Mouse (Mus musculus): ENCODE results near the gene Rnf4. TPM values are rescaled to one million over a fixed set of nuclear protein-coding genes. Genes with fewer than 3 reads are reported as not detected.

Gene Rnf4
- polyA plus RNA-seq, 1 experiment from 2014 or later = 68.5 TPM

GRCm38 (mm10) chr5:34334081-34334480, 2.0 kb upstream of the Rnf4 start:
- Histone ChIP-seq H3K27ac (ENCODE audit: low read length) (no peak overlapping the region), H3K4me1 (ENCODE audit: insufficient read depth, low read depth, low read length) (peaks cover 6% of the 10 kb centered on the region; the same call in 1 of the 2 replicates), H3K4me2 (replicated peaks; ENCODE audit: low read depth, low read length) (no peak overlapping the region), H3K36me3 (ENCODE audit: insufficient read depth, low read length) (no peaks in the 10 kb centered on the region), H3K9me3 (ENCODE audit: low read length) (no peaks in the 10 kb centered on the region), H3K4me3 (ENCODE audit: low read depth, low read length) (no peak overlapping the region), H3K27me3 (replicated peaks; ENCODE audit: insufficient read depth, low read length) (no peaks in the 10 kb centered on the region), H3K9ac (replicated peaks; ENCODE audit: low read depth) (no peak overlapping the region)
- ATAC-seq = no peak
- 100% methylated on average over 1 of the region's 1 CpGs for WGBS
- no peak for DNase-seq (ENCODE audit: low spot score)
- no peak for TF ChIP-seq CTCF (IDR thresholded peaks at IDR 0.05)
- TF ChIP-seq EP300 (IDR thresholded peaks at IDR 0.05) = no peak

- ATAC-seq (peak; percentile 44), DNase-seq (ENCODE audit: low spot score) (peak; percentile 60)
- Histone ChIP-seq H3K4me2 (replicated peaks; ENCODE audit: low read depth, low read length) (peak overlapping the region; percentile 82), H3K4me3 (ENCODE audit: low read depth, low read length) (peak overlapping the region; percentile 98), H3K4me1 (ENCODE audit: insufficient read depth, low read depth, low read length) (peaks cover 6% of the 10 kb centered on the region; the same call in 1 of the 2 replicates), H3K9ac (replicated peaks; ENCODE audit: low read depth) (peak overlapping the region; percentile 98), H3K27me3 (replicated peaks; ENCODE audit: insufficient read depth, low read length) (no peaks in the 10 kb centered on the region), H3K27ac (ENCODE audit: low read length) (peak overlapping the region; percentile 99), H3K36me3 (ENCODE audit: insufficient read depth, low read length) (no peaks in the 10 kb centered on the region), H3K9me3 (ENCODE audit: low read length) (no peaks in the 10 kb centered on the region)
- TF ChIP-seq CTCF (IDR thresholded peaks at IDR 0.05) (no peak), EP300 (IDR thresholded peaks at IDR 0.05) (no peak)
- WGBS = 1% methylated on average over 21 of the region's 21 CpGs
These were observed 471 bp upstream of the Rnf4 start for GRCm38 (mm10) chr5:34335539-34336096.

GRCm38 (mm10) chr5:34336775-34337450, 824 bp downstream of the Rnf4 start:
- peak overlapping the region; percentile 98 for H3K9ac ChIP-seq (replicated peaks; ENCODE audit: low read depth)
- H3K36me3 ChIP-seq (ENCODE audit: insufficient read depth, low read length) = no peaks in the 10 kb centered on the region
- no peaks in the 10 kb centered on the region for H3K27me3 ChIP-seq (replicated peaks; ENCODE audit: insufficient read depth, low read length)
- TF ChIP-seq EP300 (IDR thresholded peaks at IDR 0.05) (no peak), CTCF (IDR thresholded peaks at IDR 0.05) (no peak)
- under 1% methylated on average over 42 of the region's 42 CpGs for WGBS
- DNase-seq (ENCODE audit: low spot score) = peak; percentile 75
- peaks cover 6% of the 10 kb centered on the region; the same call in 1 of the 2 replicates for H3K4me1 ChIP-seq (ENCODE audit: insufficient read depth, low read depth, low read length)
- ATAC-seq = peak; percentile 55
- H3K4me3 ChIP-seq (ENCODE audit: low read depth, low read length) = peak overlapping the region; percentile 98
- peak overlapping the region; percentile 68 for H3K4me2 ChIP-seq (replicated peaks; ENCODE audit: low read depth, low read length)
- H3K27ac ChIP-seq (ENCODE audit: low read length) = peak overlapping the region; percentile 99
- no peaks in the 10 kb centered on the region for H3K9me3 ChIP-seq (ENCODE audit: low read length)

- WGBS = 94% methylated on average over 6 of the region's 6 CpGs
- Histone ChIP-seq H3K9me3 (ENCODE audit: low read length) (no peaks in the 10 kb centered on the region), H3K4me1 (ENCODE audit: insufficient read depth, low read depth, low read length) (peaks cover 6% of the 10 kb centered on the region; the same call in 1 of the 2 replicates), H3K36me3 (ENCODE audit: insufficient read depth, low read length) (no peaks in the 10 kb centered on the region), H3K27ac (ENCODE audit: low read length) (no peak overlapping the region), H3K27me3 (replicated peaks; ENCODE audit: insufficient read depth, low read length) (no peaks in the 10 kb centered on the region), H3K4me3 (ENCODE audit: low read depth, low read length) (no peak overlapping the region), H3K9ac (replicated peaks; ENCODE audit: low read depth) (no peak overlapping the region), H3K4me2 (replicated peaks; ENCODE audit: low read depth, low read length) (no peak overlapping the region)
- ATAC-seq (no peak), DNase-seq (ENCODE audit: low spot score) (no peak)
- TF ChIP-seq EP300 (IDR thresholded peaks at IDR 0.05) (no peak), CTCF (IDR thresholded peaks at IDR 0.05) (no peak)
These were observed 4.2 kb downstream of the Rnf4 start for GRCm38 (mm10) chr5:34340246-34340645.

GRCm38 (mm10) chr5:34352084-34352631, 16.1 kb downstream of the Rnf4 start:
- no peaks in the 10 kb centered on the region for H3K9me3 ChIP-seq (ENCODE audit: low read length)
- ATAC-seq (no peak), DNase-seq (ENCODE audit: low spot score) (no peak)
- H3K9ac ChIP-seq (replicated peaks; ENCODE audit: low read depth) = no peak overlapping the region
- TF ChIP-seq EP300 (IDR thresholded peaks at IDR 0.05) = no peak
- no peak for TF ChIP-seq CTCF (IDR thresholded peaks at IDR 0.05)
- 97% methylated on average over 3 of the region's 3 CpGs for WGBS
- peaks cover 38% of the 10 kb centered on the region for H3K36me3 ChIP-seq (ENCODE audit: insufficient read depth, low read length)
- H3K4me2 ChIP-seq (replicated peaks; ENCODE audit: low read depth, low read length) = no peak overlapping the region
- no peak overlapping the region for H3K4me3 ChIP-seq (ENCODE audit: low read depth, low read length)
- H3K27me3 ChIP-seq (replicated peaks; ENCODE audit: insufficient read depth, low read length) = no peaks in the 10 kb centered on the region
- H3K4me1 ChIP-seq (ENCODE audit: insufficient read depth, low read depth, low read length) = no peaks in the 10 kb centered on the region
- H3K27ac ChIP-seq (ENCODE audit: low read length) = no peak overlapping the region

- no peak overlapping the region for H3K4me2 ChIP-seq (replicated peaks; ENCODE audit: low read depth, low read length)
- no peak overlapping the region for H3K4me3 ChIP-seq (ENCODE audit: low read depth, low read length)
- 88% methylated on average over 3 of the region's 3 CpGs for WGBS
- H3K36me3 ChIP-seq (ENCODE audit: insufficient read depth, low read length) = peaks cover 13% of the 10 kb centered on the region; the same call in 1 of the 2 replicates
- TF ChIP-seq CTCF (IDR thresholded peaks at IDR 0.05) (no peak), EP300 (IDR thresholded peaks at IDR 0.05) (no peak)
- H3K4me1 ChIP-seq (ENCODE audit: insufficient read depth, low read depth, low read length) = no peaks in the 10 kb centered on the region
- H3K9ac ChIP-seq (replicated peaks; ENCODE audit: low read depth) = no peak overlapping the region
- DNase-seq (ENCODE audit: low spot score) (no peak), ATAC-seq (no peak)
- no peaks in the 10 kb centered on the region for H3K27me3 ChIP-seq (replicated peaks; ENCODE audit: insufficient read depth, low read length)
- no peaks in the 10 kb centered on the region for H3K9me3 ChIP-seq (ENCODE audit: low read length)
- no peak overlapping the region for H3K27ac ChIP-seq (ENCODE audit: low read length)
These were observed 24.2 kb downstream of the Rnf4 start for GRCm38 (mm10) chr5:34360261-34360660.

Measured in lung, postnatal 0 days (tissue).